Mouse (Mus musculus) R1 (cell line): Measurements from ENCODE around the gene Stard9.
A peak's percentile ranks its signal among the peaks of the same experiment; 100 is the strongest.

Source experiments
- DNase-seq: peaks from one replicate; pipeline ENCODE4 v3.0.0-alpha.2; 2018; ENCODE audit warnings: low read depth, low spot score

Stard9 gene

DNA sequence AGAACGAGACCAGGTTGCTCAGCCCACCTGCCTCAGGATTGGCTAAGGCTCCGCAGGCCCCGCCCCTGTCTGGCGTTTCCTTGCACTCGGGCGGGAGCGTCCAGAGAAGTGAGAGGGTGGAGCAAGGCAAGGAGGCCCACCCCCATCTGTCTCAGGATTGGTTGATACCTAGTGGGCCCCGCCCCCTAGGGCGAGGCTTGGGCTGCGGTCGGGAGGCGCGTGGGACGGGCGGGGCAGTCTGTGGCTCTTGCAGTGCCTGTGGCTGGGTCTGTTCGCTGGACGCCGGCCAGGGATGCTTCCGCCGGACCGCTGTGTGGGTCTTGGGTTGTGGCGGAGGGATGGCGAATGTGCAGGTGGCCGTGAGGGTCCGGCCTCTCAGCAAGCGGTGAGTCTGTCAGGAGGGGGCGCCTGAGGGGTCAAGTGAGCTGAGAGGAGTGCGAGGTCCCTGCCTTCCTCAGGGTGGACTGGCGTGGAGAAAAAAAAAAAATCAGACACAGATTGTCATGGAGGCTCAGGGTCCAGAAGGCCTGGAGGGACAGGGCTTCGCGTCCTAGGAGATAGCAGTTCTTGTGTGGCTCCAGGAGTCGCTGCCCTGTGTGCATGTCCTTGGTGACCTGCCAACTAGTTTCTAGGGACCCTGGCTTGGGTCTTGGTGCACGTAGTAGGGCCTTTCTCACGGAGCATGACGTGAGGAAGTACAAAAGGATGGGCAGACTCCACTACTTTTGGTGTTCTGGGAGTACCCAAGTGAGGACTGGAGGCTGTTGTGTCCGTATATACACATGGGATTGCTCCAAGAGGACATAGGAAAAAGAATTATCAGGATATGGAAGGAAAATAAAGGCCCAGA, at the start of gene Stard9:
TSS of gene Stard9 (plus strand) at position 236 of the 850 bp plus-strand sequence.
- DNase-seq, result peak; percentile 99

DNA sequence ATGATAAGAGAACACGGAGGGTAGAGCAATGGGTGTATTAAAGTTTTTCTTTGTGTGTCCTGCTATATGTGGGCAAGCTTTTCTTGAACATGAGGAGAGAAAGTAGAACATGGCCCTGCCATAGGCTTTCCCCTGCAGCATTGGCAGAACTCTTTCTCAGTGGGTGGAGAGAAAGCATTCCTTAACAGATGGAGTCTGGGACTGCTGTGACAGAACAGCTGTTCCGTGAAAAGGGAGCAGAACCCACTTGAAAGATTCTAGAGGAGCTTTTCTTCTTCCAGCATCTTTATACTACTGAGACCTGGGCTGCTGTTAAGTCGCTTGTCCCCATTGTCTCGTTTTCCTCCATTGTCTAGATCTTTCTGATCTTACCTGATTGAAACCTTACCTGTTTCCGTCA, 39.2 kb upstream of the Stard9 start:
- no peak for DNase-seq

DNA sequence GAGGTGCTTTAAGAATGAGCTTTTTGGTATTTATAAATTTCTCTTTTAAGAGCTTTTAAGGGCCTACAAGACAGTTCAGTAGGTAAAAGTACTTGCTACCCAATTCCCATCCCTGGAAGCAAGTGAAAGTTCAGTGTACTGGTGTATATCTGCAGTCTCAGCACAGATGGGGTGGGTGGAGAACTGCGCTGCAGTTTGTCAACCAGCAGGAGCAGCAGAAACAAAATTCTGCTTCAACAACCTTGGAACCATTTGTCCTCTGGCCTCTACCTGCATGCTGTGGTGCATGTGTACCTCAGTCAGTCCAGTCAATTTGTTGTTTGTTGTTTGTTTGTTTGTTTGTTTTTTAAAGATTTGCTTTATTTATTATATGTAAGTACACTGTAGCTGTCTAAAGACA, 36.7 kb upstream of the Stard9 start:
- peak; percentile 21 for DNase-seq

DNA sequence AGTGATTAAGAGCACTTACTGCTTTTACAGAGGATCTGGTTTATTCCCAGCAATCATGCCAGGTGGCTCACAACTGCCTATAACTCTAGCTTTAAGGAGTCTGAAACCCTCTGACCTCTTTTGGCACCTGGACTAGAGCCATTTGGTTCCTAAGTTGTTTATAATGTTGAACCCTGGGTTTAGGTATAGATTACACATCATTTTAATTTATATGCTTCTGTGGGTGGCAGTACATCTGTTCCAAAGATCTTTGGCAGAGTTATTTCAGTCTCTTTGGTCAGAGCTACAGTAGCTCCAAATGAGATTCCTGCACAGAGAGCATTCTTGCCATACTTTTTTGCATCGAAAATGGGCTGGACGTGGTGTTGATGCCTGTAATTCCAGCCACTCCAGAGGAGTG, 31.2 kb upstream of the Stard9 start:
- no peak for DNase-seq

DNA sequence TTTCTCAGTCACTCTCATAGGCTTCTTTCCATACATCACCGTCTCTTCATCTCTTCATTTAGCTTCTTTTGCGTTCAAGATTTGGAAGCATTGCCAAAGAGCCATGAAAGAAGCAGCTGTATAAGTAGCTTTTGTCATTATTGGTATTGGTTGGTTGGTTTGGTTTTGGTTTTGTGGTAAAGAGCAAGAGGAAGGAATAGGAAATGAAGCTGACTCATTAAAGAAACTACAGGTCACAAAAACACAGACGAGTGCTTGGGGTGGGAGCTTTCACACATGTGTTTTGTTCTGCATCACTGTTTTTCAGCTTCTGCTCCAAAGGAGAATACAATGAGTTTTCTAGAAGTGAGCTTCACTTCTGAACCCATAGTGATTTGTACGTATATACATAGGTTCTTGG, 29.4 kb upstream of the Stard9 start:
- no peak for DNase-seq

DNA sequence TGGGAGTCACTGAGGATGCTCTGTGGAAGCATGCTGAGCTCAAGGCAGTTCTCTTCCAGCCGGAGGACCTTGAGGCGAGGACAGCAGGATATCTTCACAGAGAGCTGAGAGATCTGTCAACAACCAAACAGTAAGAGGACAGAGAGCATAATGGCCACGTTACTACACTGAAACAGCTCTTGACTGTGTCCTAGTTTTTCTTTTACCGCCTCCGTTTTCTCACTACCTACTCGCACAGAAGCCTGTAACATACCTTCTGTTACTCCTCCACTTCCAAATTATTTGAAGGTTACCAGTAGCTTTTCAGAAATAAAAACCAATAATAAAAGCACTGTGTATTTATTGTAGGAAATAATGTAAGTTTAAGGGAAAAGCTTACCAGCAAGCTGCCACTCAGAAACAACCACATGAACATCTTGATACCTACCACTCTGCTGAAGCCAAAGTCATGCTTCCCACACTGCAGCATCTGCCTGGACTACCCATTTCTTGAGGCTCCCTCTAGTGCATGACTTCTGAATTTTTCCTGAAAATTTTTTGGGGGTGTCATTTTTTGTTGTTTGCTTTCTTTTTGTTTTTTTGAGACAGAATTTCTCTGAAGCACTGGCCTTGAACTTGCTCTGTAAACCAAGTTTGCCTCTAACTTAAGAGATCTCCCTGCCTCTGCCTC, 22.8 kb upstream of the Stard9 start:
- peak; percentile 43 for DNase-seq

DNA sequence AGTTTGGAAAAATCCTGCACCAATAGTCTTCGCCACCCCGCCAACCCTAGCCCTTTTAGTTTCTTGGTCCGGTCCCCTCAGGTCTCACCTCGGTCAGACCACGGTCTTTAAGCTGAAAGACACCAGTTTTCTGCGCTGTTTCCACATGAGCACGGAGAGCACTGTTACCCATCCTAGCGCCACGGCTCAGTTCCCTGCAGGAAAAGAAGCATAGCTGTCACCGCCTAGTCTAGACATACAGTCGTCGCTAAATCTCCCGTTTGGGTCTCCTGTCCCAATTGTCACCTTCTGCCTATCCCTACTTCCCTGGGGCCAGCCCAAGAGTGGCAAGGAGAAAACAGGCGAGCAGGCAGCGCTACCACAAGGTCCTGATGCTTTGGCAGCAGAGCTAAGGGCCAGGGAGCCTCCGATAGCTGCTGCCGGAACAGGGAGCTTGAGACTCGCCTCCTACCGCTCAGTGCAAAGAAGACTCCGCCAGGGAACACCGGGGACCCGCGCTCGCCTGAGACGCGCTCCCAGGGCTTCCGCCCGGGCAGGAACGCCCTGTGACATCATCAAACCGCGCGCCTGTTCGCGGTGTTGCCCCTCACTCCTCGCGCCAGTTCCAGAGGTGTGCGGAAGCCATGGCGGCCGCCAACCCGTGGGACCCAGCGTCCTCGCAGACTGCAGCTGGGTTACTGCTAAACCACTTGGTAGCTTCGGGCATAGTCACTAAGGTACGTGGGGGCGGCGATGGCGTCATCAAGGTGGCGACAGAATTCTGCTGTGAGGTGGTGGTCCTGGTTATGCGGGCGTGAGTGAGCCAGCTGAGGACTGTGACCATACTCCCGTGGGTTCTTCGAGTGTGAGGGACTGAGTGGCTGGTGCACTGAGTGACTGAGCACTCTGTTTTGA, 19.8 kb upstream of the Stard9 start, which contains the start of the genes Haus2 and Lrrc57:
TSS of gene Haus2 (plus strand) at position 554 of the 894 bp plus-strand sequence.
TSS of gene Lrrc57 (minus strand) at position 691 of the 894 bp plus-strand sequence.
- DNase-seq, result peak; percentile 94

DNA sequence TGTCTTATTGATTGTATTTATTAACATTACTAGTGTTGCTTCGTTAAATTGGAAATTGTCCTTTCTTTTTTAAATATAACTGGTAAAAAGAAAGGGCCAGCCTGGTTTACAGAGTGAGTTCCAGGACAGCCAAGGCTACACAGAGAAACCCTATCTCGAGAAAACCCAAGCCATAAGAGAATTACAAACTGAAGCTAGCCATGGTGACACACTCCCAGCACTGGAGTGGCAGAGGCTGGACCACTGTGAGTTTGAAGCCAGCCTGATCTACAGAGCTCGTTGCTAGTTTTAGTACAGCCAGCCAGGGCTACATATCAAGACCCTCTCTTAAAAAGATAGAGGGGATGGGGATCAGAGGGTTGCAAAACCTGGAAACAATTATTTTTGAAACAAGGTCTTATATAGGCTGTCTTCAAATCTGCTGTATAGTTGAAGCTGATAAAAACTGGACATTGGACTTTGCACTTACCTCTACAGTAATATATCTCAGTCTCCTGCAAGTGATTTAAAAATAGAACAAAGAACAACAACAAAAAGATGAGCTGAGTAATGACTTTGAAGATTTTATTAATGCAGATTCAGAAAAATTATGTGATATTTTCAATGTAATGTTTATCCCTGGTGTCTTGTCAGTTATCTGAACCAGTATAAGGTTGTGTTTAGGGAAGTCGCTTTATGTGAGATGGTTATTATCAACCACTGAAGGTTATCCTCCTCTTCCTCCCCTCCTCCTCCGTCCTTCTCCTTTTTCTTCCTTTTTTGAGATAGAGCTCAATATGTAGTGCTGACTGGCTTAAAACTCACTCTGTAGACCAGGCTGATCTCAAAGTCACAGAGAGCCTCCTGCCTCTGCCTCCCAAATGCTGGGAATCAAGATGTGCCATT, 12.4 kb upstream of the Stard9 start:
- DNase-seq, result no peak

DNA sequence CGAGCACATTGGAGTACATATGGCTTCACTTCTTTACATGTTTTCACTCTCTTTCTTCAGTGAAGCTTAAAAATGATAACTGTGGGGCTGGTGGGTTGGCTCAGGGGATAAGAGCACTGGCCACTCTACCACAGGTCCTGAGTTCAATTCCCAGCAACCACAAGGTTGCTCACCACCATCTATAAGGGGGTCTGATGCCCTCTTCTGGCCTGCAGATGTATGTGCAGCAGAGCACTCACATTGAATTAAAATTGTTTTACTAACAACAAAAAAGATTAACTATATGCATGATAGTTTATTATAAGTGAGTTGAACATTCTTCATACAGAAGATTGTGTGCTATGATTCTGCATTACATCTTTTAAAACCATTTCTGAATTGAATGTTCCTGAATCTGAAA, 9.4 kb upstream of the Stard9 start:
- peak; percentile 37 for DNase-seq

DNA sequence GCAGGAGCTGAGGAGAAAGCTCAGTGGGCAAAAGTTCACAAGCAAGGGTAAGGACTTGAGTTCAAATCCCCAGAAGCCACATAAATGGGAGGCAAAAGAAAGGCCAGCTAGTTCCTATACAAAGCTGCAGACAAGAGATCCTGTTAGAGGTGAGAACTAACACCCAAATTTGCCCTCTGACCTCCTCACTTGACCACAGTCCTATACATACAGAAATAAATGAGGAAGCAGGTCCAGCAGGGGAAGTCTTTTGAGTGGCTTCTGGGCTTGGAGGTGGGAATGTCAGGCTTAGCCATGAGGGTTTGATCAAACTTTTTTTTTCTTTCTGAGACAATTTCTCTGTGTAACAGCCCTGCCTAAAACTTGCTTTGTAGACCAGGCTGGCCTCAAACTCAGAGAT, 6.0 kb upstream of the Stard9 start:
- no peak for DNase-seq

DNA sequence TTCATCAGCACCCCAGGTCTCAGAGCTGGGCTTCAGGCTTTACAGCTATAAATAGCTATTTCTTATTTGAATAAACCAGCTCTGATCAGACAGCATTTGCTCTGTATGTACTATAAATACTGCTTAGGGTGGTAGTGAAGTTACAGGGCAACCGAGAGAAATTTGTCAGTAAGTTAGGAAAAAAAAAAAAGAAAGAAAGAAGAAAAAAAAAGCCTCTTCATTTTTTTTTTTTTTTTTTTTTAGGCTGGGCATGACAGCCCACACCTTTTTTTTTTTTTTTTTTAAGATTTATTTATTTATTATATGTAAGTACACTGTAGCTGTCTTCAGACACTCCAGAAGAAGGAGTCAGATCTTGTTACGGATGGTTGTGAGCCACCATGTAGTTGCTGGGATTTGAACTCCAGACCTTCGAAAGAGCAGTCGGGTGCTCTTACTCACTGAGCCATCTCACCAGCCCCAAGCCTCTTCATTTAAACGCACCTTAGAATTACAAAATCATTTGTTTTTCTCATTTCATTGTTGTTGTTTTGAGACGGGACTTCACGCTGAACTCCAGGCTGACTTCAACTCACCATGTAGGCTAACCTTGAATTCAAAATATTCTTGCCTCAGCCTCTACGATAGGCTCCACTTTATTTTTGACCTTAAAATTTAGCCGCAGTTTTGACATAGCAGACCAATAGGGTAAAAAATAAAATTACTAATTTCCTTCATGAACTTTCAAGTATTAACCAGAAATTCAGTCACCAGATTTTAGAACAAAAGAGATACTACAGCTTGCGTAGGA, 650 bp upstream of the Stard9 start:
- DNase-seq, result no peak

DNA sequence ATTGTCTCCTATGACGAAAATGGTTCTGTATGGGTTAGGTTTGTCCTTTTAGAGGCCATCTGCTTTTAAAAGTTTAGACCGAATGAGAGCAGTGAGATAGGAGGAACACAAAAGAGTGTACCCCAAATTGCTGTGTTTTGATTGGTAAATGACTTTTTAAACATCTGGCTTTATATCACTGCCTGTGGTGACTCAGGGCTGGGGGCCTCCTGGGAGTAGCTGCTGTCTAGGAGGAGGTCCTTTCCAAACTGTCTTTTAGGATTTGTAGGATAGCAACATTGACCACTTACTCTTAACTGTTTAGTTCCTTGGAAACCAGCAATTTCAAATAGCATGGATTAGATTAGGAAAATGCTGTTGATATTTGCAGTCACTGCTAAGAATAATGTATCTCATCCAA, 1.3 kb downstream of the Stard9 start:
- DNase-seq, result no peak

DNA sequence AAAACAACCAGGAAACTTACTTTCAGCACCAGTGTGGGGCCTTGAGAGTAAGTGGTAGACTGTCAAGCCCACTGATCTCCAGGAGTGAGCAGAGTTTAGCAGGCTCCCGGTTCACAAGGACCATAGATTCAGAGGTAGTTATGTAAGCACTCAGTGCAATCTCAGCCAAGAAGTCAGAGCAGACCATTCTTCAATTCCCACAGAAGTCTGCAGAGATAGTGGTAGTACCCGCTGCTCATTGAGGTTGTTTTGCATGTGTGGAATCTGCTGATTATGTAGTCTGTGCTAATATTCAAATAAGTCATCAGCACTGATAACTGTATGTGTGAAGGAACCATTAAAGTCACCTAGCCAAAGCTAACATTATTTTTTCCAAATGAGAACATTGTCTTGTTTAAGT, 1.7 kb downstream of the Stard9 start:
- DNase-seq, result no peak

DNA sequence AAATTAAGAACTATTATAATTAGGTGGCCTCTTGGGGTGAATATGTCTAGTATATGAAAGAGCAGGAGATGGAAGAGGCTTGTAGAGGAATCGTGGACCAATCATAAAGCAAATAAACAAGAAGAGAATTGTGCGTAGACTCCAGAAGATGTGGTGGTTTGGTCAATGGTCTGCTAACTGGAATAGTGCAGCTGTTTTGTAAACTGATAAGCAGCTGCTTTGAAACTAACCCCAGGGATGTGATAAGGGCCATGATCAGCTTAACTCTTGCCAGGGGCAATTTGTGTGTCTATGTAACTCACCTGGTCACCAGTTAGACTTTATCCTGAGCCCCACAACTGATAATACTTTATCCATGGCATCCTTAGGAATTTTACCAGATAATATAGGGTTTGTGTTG, 2.6 kb downstream of the Stard9 start:
- DNase-seq, result no peak

DNA sequence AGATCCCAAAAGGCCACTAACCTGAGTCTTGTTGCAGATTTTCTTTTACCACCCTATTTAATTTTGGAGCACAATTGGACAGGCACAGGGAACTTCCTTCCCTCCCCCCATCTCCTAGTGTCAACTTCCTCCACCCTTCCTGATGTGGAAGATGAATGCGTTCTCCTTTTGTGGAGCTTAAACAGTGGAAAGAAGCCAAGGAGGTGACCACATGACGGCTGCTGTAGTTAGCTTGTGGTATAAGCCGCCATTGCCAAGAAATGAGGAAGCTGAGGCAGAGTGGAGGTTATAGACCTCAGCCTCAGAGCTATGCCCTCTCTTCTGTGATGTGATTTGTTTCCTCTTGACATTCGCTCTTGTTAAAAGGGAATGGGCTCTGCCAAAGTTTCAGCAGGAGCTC, 3.0 kb downstream of the Stard9 start:
- no peak for DNase-seq

DNA sequence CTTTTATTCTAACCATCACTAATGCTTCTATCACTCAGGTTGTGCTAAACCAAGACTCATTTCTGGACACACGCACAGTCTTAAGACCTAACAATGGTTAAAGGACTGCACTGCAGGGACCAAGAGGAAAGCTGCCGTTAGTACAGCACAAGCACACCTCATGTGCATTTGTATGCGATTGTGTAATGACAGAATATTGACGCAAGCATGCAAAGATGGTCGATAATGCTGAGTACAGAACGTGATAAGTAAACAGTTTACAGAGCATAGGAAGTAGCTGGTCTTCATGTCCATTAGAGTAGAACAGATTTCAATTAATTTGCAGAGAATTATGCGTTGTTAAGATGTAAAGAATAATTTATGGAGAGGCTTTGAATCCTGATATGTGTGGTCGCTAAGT, 11.9 kb downstream of the Stard9 start:
- DNase-seq, result no peak

DNA sequence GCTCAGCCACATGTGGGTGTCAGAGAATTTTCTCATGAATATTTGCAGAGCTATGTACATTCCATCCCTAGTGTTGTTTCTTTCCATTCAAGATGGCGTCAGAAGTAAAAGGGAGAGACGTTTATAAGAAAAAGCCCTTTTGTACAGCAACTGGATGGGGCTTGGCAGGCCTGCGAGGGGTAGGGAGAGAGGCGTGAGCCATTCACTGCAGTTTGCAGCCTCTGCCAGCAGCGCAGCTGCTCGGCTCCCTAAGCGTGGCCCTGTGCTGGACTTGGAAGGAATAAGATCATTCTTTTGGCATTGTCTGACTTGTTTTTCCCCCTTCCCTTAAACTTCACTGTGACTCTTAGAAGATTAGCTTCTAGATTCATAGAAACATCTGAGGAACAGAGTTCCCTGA, 14.9 kb downstream of the Stard9 start:
- DNase-seq, result no peak

DNA sequence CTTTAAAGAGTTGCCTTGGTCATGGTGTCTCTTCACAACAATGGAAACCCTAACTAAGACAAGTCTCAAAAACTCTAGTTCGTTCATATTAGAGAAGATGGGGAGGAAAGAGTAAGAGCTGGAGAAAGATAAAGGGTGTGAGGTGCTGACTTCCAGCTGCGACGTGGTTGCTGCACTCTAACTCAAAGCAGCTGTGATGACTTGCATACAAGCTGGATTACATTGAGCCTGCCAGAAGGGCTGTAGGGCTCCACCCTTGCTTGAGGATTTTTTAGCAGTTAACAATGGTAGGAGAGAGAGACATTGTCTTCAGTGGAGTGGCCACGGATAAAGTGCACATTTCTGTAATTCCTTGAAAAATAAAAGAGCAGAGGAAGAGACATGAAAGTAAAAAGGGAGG, 17.9 kb downstream of the Stard9 start:
- DNase-seq, result peak; percentile 43

DNA sequence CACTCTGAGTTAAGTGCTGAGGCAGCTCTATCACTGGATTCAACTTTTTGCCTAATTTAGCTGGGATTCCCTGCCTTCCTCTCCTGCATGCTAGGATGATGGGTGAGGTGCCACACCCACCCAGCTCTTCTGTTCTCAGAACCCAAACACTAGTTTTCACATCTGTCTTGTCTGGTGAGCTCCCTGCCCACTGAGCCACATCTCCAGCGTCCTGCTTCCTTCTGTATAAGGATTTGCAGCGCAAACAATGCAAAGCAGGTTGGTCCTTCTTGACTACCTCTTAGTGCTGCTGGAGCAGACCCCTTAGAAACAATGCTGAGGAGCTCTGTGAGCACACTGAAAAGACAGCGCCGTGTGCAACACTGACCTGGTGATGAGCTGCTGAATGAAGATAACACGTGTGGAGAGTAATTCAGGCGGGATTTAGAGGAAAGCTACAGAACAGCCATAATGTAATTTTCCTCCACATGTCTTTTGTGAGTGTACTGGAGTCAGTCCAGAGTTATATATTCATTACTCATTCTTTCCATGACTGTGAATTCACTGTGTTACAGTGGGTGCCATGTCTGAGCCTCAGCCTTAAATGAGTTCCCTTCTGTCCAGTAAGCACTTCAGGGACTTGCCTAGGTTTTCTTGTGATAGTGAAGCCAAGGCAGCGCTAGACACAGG, 23.5 kb downstream of the Stard9 start:
- DNase-seq, result no peak

DNA sequence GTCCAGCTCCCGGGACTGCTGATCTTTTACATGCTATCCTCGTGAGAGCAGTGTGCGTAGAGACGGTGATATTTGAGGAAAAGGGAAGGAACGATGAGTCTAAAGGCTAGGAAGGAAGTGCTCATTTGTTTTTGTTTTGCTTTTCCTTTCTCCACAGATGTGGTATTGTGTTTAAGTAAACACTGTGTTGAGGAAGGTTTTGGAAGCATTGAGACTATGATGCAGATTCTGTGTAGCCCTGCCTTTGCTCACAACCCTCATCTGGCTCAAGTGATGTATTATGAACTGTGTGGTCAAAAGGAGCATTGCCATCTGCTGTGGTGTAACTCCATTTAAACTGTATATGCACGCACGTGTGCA, 24.0 kb downstream of the Stard9 start:
- no peak for DNase-seq
